Mouse (Mus musculus): ENCODE results near the gene Acsl5.

The Acsl5 gene

GRCm38 (mm10) chr19:55284093-55284492 is 32.4 kb downstream of the Acsl5 start:
- no peak for DNase-seq (ENCODE audit: low read depth, low spot score)

- DNase-seq (ENCODE audit: low read depth, low spot score) = no peak
Observed at GRCm38 (mm10) chr19:55286034-55286433, 34.3 kb downstream of the Acsl5 start.

GRCm38 (mm10) chr19:55288974-55289373 is 37.2 kb downstream of the Acsl5 start:
- DNase-seq (ENCODE audit: low read depth, low spot score) = no peak

GRCm38 (mm10) chr19:55290621-55291270 is 39.0 kb downstream of the Acsl5 start:
- DNase-seq (ENCODE audit: low read depth, low spot score) = no peak

GRCm38 (mm10) chr19:55292210-55292850 is 40.6 kb downstream of the Acsl5 start:
- DNase-seq (ENCODE audit: low read depth, low spot score) = no peak

- no peak for DNase-seq (ENCODE audit: low read depth, low spot score)
Observed at GRCm38 (mm10) chr19:55293175-55293574, 41.4 kb downstream of the Acsl5 start.

GRCm38 (mm10) chr19:55295075-55295474 is 43.3 kb downstream of the Acsl5 start:
- no peak for DNase-seq (ENCODE audit: low read depth, low spot score)

- no peak for DNase-seq (ENCODE audit: low read depth, low spot score)
Observed at GRCm38 (mm10) chr19:55295556-55295955, 43.8 kb downstream of the Acsl5 start.

- no peak for DNase-seq (ENCODE audit: low read depth, low spot score)
Observed at GRCm38 (mm10) chr19:55296301-55296700, 44.6 kb downstream of the Acsl5 start.

GRCm38 (mm10) chr19:55297489-55297888 is 45.8 kb downstream of the Acsl5 start:
- DNase-seq (ENCODE audit: low read depth, low spot score) = no peak

- DNase-seq (ENCODE audit: low read depth, low spot score) = peak; percentile 11
Observed at GRCm38 (mm10) chr19:55297961-55298360, 46.2 kb downstream of the Acsl5 start.

GRCm38 (mm10) chr19:55299378-55299777 is 47.6 kb downstream of the Acsl5 start:
- DNase-seq (ENCODE audit: low read depth, low spot score) = no peak

- DNase-seq (ENCODE audit: low read depth, low spot score) = no peak
Observed at GRCm38 (mm10) chr19:55300525-55300924, 48.8 kb downstream of the Acsl5 start.

GRCm38 (mm10) chr19:55305024-55305423 is 53.3 kb downstream of the Acsl5 start:
- no peak for DNase-seq (ENCODE audit: low read depth, low spot score)

- DNase-seq (ENCODE audit: low read depth, low spot score) = no peak
Observed at GRCm38 (mm10) chr19:55311874-55312273, 60.1 kb downstream of the Acsl5 start.

- DNase-seq (ENCODE audit: low read depth, low spot score) = no peak
Observed at GRCm38 (mm10) chr19:55313649-55314048, 61.9 kb downstream of the Acsl5 start.

- DNase-seq (ENCODE audit: low read depth, low spot score) = no peak
Observed at GRCm38 (mm10) chr19:55315452-55316108, 63.8 kb downstream of the Acsl5 start, which contains the start of gene Zdhhc6. Gene Zdhhc6, minus strand, starts transcription at chr19:55316032.

- DNase-seq (ENCODE audit: low read depth, low spot score) = peak; percentile 98
Observed at GRCm38 (mm10) chr19:55316109-55316714, 64.5 kb downstream of the Acsl5 start, which contains the start of gene Vti1a. Gene Vti1a, plus strand, starts transcription at chr19:55316295.

- DNase-seq (ENCODE audit: low read depth, low spot score) = no peak
Observed at GRCm38 (mm10) chr19:55316901-55317300, 65.2 kb downstream of the Acsl5 start.

- DNase-seq (ENCODE audit: low read depth, low spot score) = no peak
Observed at GRCm38 (mm10) chr19:55319036-55319435, 67.3 kb downstream of the Acsl5 start.

- DNase-seq (ENCODE audit: low read depth, low spot score) = no peak
Observed at GRCm38 (mm10) chr19:55319521-55319920, 67.8 kb downstream of the Acsl5 start.

GRCm38 (mm10) chr19:55322604-55323003 is 70.9 kb downstream of the Acsl5 start:
- DNase-seq (ENCODE audit: low read depth, low spot score) = no peak
